Mouse (Mus musculus): ENCODE results near the gene Myof.

DNA sequence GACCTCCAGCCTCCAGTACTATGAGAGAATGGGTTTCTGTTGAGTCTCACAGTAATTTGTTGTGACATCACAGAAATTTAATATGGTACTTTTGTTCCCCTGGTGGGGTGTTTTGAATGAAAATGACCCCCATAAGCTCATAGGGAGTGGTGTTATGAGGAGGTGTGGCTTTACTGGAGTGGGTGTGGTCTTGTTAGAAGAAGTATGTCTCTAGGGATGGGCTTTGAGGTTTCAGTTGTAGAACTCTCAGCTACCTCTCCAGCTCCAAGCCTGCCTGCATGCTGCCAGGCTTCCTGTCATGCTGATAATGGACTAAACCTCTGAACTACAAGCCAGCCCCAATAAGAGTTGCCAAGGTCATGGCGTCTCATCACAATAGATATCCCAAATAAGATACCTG lies 6.3 kb upstream of the Myof start:
- TF ChIP-seq POLR2A (IDR thresholded peaks at IDR 0.05; ENCODE audit: control insufficient read depth, low read depth, low read length): no peak
- TF ChIP-seq CTCF (IDR thresholded peaks at IDR 0.05; ENCODE audit: control insufficient read depth, insufficient read depth, insufficient replicate concordance, low read depth, low read length): no peak
